In genomic region chr10:4250681-4251080, GRCm38 (mm10) we compare ENCODE assay signal across 23 mouse cellular contexts. TPM values are rescaled to one million over a fixed set of nuclear protein-coding genes. Genes with fewer than 3 reads are reported as not detected.
DNase-seq lines count a peak whose midpoint lies in the region; ATAC-seq and TF ChIP-seq lines count a peak whose summit lies in the region.
"Had no signal": no experiment of that assay in that cellular context is flagged by ENCODE, and none has a peak within 500 bp of the region (broad histone marks: within the 10 kb centered on the region; RNA-seq: fewer than 3 reads in every experiment).

No protein-coding gene starts in this region.

- intact Hi-C loops in heart, postnatal 10 days (cut with DNase I), result no loop called here
- intact Hi-C loops in left cerebral cortex, postnatal 36 days (cut with DNase I), result no loop called here

- peaks cover 7% of the 10 kb centered on the region; the same call in 1 of the 2 replicates for H3K4me1 ChIP-seq in liver, embryonic 15.5 days (replicated peaks)
- H3K4me1 ChIP-seq in stomach, postnatal 0 days (replicated peaks; ENCODE audit: control insufficient read depth, insufficient read depth), result no peaks in the 10 kb centered on the region

- 0 out of 2 replicates have a peak, but pooled peaks have one; percentile 34 for ATAC-seq in liver, embryonic 15.5 days (ENCODE audit: insufficient read depth)
- ATAC-seq in stomach, postnatal 0 days (ENCODE audit: low FRiP score, low TSS enrichment), result no peak
- ATAC-seq: forebrain, embryonic 16.5 days; inflammation-experienced regulatory T-cells, adult 6 months had no signal

- H3K4me2 ChIP-seq in liver, embryonic 15.5 days, result no peak overlapping the region
- H3K4me2 ChIP-seq in stomach, postnatal 0 days (replicated peaks; ENCODE audit: low read depth), result no peak overlapping the region
- H3K4me2 ChIP-seq: hindbrain, embryonic 13.5 days had no signal

- H3K9ac ChIP-seq in liver, embryonic 15.5 days, result no peak overlapping the region
- no peak overlapping the region for H3K9ac ChIP-seq in stomach, postnatal 0 days (ENCODE audit: low read length)
- H3K9ac ChIP-seq: hindbrain, embryonic 13.5 days had no signal

- 32% methylated on average over 3 of the region's 3 CpGs for WGBS in liver, embryonic 15.5 days (ENCODE audit: insufficient replicate concordance)
- 82% methylated on average over 3 of the region's 3 CpGs for WGBS in stomach, postnatal 0 days

- H3K27me3 ChIP-seq in liver, embryonic 15.5 days, result no peaks in the 10 kb centered on the region
- H3K27me3 ChIP-seq in stomach, postnatal 0 days (ENCODE audit: control insufficient read depth, insufficient read depth, low read length), result no peaks in the 10 kb centered on the region
- H3K27me3 ChIP-seq: hindbrain, embryonic 13.5 days had no signal

- TF ChIP-seq CTCF in stomach, postnatal 0 days (IDR thresholded peaks at IDR 0.05; ENCODE audit: low read depth), result no peak

- H3K36me3 ChIP-seq in liver, embryonic 15.5 days (replicated peaks), result no peaks in the 10 kb centered on the region
- H3K36me3 ChIP-seq in stomach, postnatal 0 days (ENCODE audit: control insufficient read depth, insufficient read depth, low read length), result no peaks in the 10 kb centered on the region
- H3K36me3 ChIP-seq: G1E; heart, embryonic 10.5 days; hindbrain, embryonic 13.5 days had no signal

- no peak overlapping the region for H3K27ac ChIP-seq in liver, embryonic 15.5 days (replicated peaks)
- no peak overlapping the region for H3K27ac ChIP-seq in stomach, postnatal 0 days (replicated peaks)
- H3K27ac ChIP-seq: heart, embryonic 10.5 days; hindbrain, embryonic 13.5 days had no signal

- no peaks in the 10 kb centered on the region for H3K9me3 ChIP-seq in liver, embryonic 15.5 days (replicated peaks)
- H3K9me3 ChIP-seq in stomach, postnatal 0 days (ENCODE audit: control insufficient read depth, low read length), result no peaks in the 10 kb centered on the region
- H3K9me3 ChIP-seq: G1E; heart, embryonic 10.5 days; hindbrain, embryonic 13.5 days had no signal

- TF ChIP-seq EP300 in stomach, postnatal 0 days (optimal IDR thresholded peaks at IDR 0.05), result no peak

- H3K4me3 ChIP-seq in liver, embryonic 15.5 days (replicated peaks), result no peak overlapping the region
- H3K4me3 ChIP-seq in stomach, postnatal 0 days (ENCODE audit: low read depth, low read length), result no peak overlapping the region
- H3K4me3 ChIP-seq: heart, embryonic 10.5 days; hindbrain, embryonic 13.5 days had no signal

- peak; percentile 19 for DNase-seq in 3134 (ENCODE audit: extremely low read depth, insufficient read length, low spot score)
- DNase-seq in ES-CJ7 (ENCODE audit: low read depth, low spot score), result peak; percentile 78
- DNase-seq in fat pad, adult 2 months (ENCODE audit: extremely low read depth, low read depth, low spot score), result peak; percentile 7
- DNase-seq in thymus, postnatal 14 days, result no peak
- no peak for DNase-seq in heart, postnatal 10 days
- no peak for DNase-seq in left cerebral cortex, postnatal 36 days (ENCODE audit: low spot score in 2 of 2)
- DNase-seq in stomach, postnatal 0 days (ENCODE audit: low spot score), result no peak
- DNase-seq: adrenal gland, adult 2 months; cerebellum, postnatal 10 days; gastrocnemius, postnatal 36 days; heart, postnatal 14 days; kidney, adult 8-10 months; kidney, postnatal 14 days; left cerebral cortex, postnatal 4 days; lung, postnatal 14 days; right cerebral cortex, postnatal 4 days; thymus, postnatal 25 days had no signal

RNA-seq across cellular contexts. Expression of gene Akap12, which starts 15.5 kb away (rescaled TPM):
- 3.9 and 4.0 TPM in 2 replicates for polyA plus RNA-seq in liver, embryonic 15.5 days (2015; fragmentation: Nextera tagmentation; extraction: Ambion mirVana)
- 10 to 100 TPM; 62.8 to 68.4 TPM for total RNA-seq in heart, postnatal 10 days (2021)
- 10 to 100 TPM; 15.9 to 16.5 TPM for total RNA-seq in left cerebral cortex, postnatal 36 days (2021)
- polyA plus RNA-seq in stomach, postnatal 0 days (2015; fragmentation: Nextera tagmentation; extraction: Ambion mirVana), result 23.1 and 25.5 TPM in 2 replicates
- polyA plus RNA-seq: G1E had no signal

Comparison
In these comparisons a context has a peak if more than half of its experiments do, and no peak if none do; other contexts are left out.
1. DNase-seq: peak in 3134 (single experiment), ES-CJ7 (single experiment) and fat pad, adult 2 months (single experiment); none in thymus, postnatal 14 days (single experiment), heart, postnatal 10 days (0 of 2), left cerebral cortex, postnatal 36 days (0 of 2) and stomach, postnatal 0 days (single experiment).